In genomic region chr5:74228938-74229337, GRCm38 (mm10) we compare ENCODE assay signal across 33 mouse cellular contexts. TPM values are rescaled to one million over a fixed set of nuclear protein-coding genes. Genes with fewer than 3 reads are reported as not detected.
A peak's percentile ranks its signal among the peaks of the same experiment; 100 is the strongest.
DNase-seq lines count a peak whose midpoint lies in the region; ATAC-seq lines count a peak whose summit lies in the region.
"Had no signal": no experiment of that assay in that cellular context is flagged by ENCODE, and none has a peak within 500 bp of the region (broad histone marks: within the 10 kb centered on the region; RNA-seq: fewer than 3 reads in every experiment).

No protein-coding gene starts in this region.

- 44% methylated on average over 1 of the region's 1 CpGs for WGBS in forebrain, embryonic 15.5 days
- 67% methylated on average over 1 of the region's 1 CpGs for WGBS in forebrain, embryonic 10.5 days

- no peak overlapping the region for H3K4me2 ChIP-seq in forebrain, embryonic 15.5 days (replicated peaks)
- H3K4me2 ChIP-seq: heart, embryonic 13.5 days; intestine, embryonic 15.5 days; liver, embryonic 12.5 days; midbrain, embryonic 12.5 days; neural tube, embryonic 12.5 days had no signal

- no peaks in the 10 kb centered on the region for H3K36me3 ChIP-seq in forebrain, embryonic 15.5 days
- no peaks in the 10 kb centered on the region for H3K36me3 ChIP-seq in forebrain, embryonic 10.5 days (replicated peaks)
- H3K36me3 ChIP-seq: heart, embryonic 13.5 days; hindbrain, embryonic 10.5 days; intestine, embryonic 15.5 days; liver, embryonic 12.5 days; midbrain, embryonic 12.5 days; neural tube, embryonic 12.5 days had no signal

- no peaks in the 10 kb centered on the region for H3K27me3 ChIP-seq in forebrain, embryonic 15.5 days
- no peaks in the 10 kb centered on the region for H3K27me3 ChIP-seq in forebrain, embryonic 10.5 days (ENCODE audit: poor library complexity, severe bottlenecking)
- H3K27me3 ChIP-seq: heart, embryonic 13.5 days; intestine, embryonic 15.5 days; liver, embryonic 12.5 days; neural tube, embryonic 12.5 days; Patski had no signal

- DNase-seq in forebrain, embryonic 10.5 days (ENCODE audit: extremely low spot score, low spot score) = no peak
- DNase-seq in gastrocnemius, postnatal 25 days = peak; percentile 46
- no peak for DNase-seq in gastrocnemius, adult 8-10 months (ENCODE audit: low spot score in 2 of 2)
- DNase-seq in lung, postnatal 10 days = peak; percentile 49
- DNase-seq in lung, postnatal 36 days = no peak
- no peak for DNase-seq in cerebellum, adult 11-12 months
- DNase-seq: adrenal gland, postnatal 25 days; cerebellum, adult 8-10 months; cerebellum, postnatal 36 days; heart, adult 2 months; heart, postnatal 14 days; kidney, adult 8-10 months; kidney, postnatal 4 days; layer of hippocampus, postnatal 36 days; left cerebral cortex, postnatal 4 days; liver, postnatal 0 days; lung, postnatal 4 days; right cerebral cortex, adult 18-20 months; thymus, adult 2 months; thymus, postnatal 36 days had no signal

- ATAC-seq in forebrain, embryonic 15.5 days (replicated peaks) = peak; percentile 60; the same call in 1 of the 2 replicates
- ATAC-seq: hindbrain, embryonic 16.5 days; intestine, embryonic 15.5 days; liver, embryonic 12.5 days; liver, postnatal 0 days; Patski had no signal

- no peak overlapping the region for H3K27ac ChIP-seq in forebrain, embryonic 15.5 days (replicated peaks)
- H3K27ac ChIP-seq in forebrain, embryonic 10.5 days = no peak overlapping the region
- H3K27ac ChIP-seq: heart, adult 2 months; hindbrain, embryonic 10.5 days; intestine, embryonic 15.5 days; liver, embryonic 12.5 days; midbrain, embryonic 12.5 days; neural tube, embryonic 12.5 days; stomach, postnatal 0 days had no signal

- no peak overlapping the region for H3K9ac ChIP-seq in forebrain, embryonic 15.5 days (replicated peaks)
- H3K9ac ChIP-seq: heart, embryonic 13.5 days; intestine, embryonic 15.5 days; liver, embryonic 12.5 days; liver, postnatal 0 days; midbrain, embryonic 12.5 days; neural tube, embryonic 12.5 days had no signal

- H3K9me3 ChIP-seq in forebrain, embryonic 15.5 days = no peaks in the 10 kb centered on the region
- H3K9me3 ChIP-seq in forebrain, embryonic 10.5 days = no peaks in the 10 kb centered on the region
- H3K9me3 ChIP-seq: G1E; heart, embryonic 13.5 days; hindbrain, embryonic 10.5 days; intestine, embryonic 15.5 days; liver, embryonic 12.5 days; megakaryocyte, embryonic 14.5 days; midbrain, embryonic 12.5 days; neural tube, embryonic 12.5 days had no signal

- no peaks in the 10 kb centered on the region for H3K4me1 ChIP-seq in forebrain, embryonic 15.5 days
- H3K4me1 ChIP-seq in forebrain, embryonic 10.5 days = peaks cover 20% of the 10 kb centered on the region
- H3K4me1 ChIP-seq: neural tube, embryonic 12.5 days had no signal

- no peak overlapping the region for H3K4me3 ChIP-seq in forebrain, embryonic 15.5 days
- no peak overlapping the region for H3K4me3 ChIP-seq in forebrain, embryonic 10.5 days
- H3K4me3 ChIP-seq: heart, adult 2 months; heart, embryonic 13.5 days; hindbrain, embryonic 10.5 days; intestine, embryonic 15.5 days; liver, embryonic 12.5 days; megakaryocyte, embryonic 14.5 days; midbrain, embryonic 12.5 days; myocyte; neural tube, embryonic 12.5 days had no signal

RNA-seq across cellular contexts. Expression of gene Rasl11b, which starts 33.9 kb away (rescaled TPM):
- polyA plus RNA-seq in forebrain, embryonic 15.5 days (2015; fragmentation: Nextera tagmentation; extraction: Ambion mirVana) = 30.9 TPM in 2 replicates
- 27.5 and 29.2 TPM in 2 replicates for polyA plus RNA-seq in forebrain, embryonic 10.5 days (2016; fragmentation: Nextera tagmentation; extraction: Ambion mirVana)
- 1 to 10 TPM; 2.3 to 2.8 TPM for total RNA-seq in gastrocnemius, postnatal 25 days (2021)
- 10 to 100 TPM in 1 of 4 experiments, 1 to 10 TPM in 3; 1.4 to 10.6 (median 2.7) TPM for total RNA-seq in gastrocnemius, adult 8-10 months (2022)

Comparison
In these comparisons a context has a peak if more than half of its experiments do, and no peak if none do; other contexts are left out.
1. DNase-seq: peak in gastrocnemius, postnatal 25 days (single experiment) and lung, postnatal 10 days (single experiment); none in forebrain, embryonic 10.5 days (single experiment), gastrocnemius, adult 8-10 months (0 of 2), lung, postnatal 36 days (single experiment) and cerebellum, adult 11-12 months (single experiment).